Mouse (Mus musculus) myocyte (in vitro differentiated cells): ENCODE results near the gene Tldc1.

ENCODE experiments used
- CEBPB ChIP-seq: IDR thresholded peaks from 2 replicates; pipeline ENCODE4 v1.6.1; 2011; ENCODE audit warnings: mild to moderate bottlenecking, moderate library complexity; ENCODE audit not compliant: poor library complexity, insufficient read depth, severe bottlenecking
- POLR2A ChIP-seq: IDR thresholded peaks from one replicate; pipeline ENCODE4 v1.6.1; 2011; ENCODE audit warnings: low read depth, mild to moderate bottlenecking, control low read depth, moderate library complexity; ENCODE audit not compliant: insufficient read length
- POLR2AphosphoS2 ChIP-seq: IDR thresholded peaks from one replicate; pipeline ENCODE4 v1.6.1; 2011; ENCODE audit warnings: low read depth, control low read depth; ENCODE audit not compliant: insufficient read length
- REST ChIP-seq: IDR thresholded peaks from one replicate; pipeline ENCODE4 v1.6.1; 2011; ENCODE audit warnings: mild to moderate bottlenecking, control low read depth, moderate library complexity; ENCODE audit not compliant: insufficient read depth, insufficient read length
- SRF ChIP-seq: IDR thresholded peaks from one replicate; pipeline ENCODE4 v1.6.1; 2011; ENCODE audit warnings: low read depth; ENCODE audit not compliant: control insufficient read depth, insufficient read length
- TCF12 ChIP-seq: IDR thresholded peaks from one replicate; pipeline ENCODE4 v1.6.1; 2011; ENCODE audit warnings: mild to moderate bottlenecking, control low read depth; ENCODE audit not compliant: poor library complexity, insufficient read depth, severe bottlenecking
- USF1 ChIP-seq: IDR thresholded peaks from one replicate; pipeline ENCODE4 v1.6.1; 2011; ENCODE audit warnings: low read depth, mild to moderate bottlenecking, control low read depth, moderate library complexity

DNA sequence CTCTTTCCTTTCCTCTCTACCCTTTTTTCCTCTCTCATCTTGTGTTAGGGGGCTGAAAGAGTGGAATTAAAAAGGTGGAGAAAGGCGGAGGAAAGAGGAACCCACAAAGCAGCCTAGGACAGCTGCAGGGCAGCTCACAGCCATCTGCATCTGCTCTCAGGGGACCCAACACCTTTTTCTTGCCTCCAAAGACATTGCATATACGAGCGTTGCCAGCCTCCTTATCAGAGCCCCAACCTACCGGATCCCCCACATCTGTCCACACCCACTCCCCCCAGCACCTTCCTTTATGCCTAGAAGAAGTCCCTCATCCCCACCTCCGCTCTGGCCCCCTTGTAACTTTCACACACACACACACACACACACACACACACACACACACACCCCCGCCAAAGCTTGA, 5.4 kb upstream of the Tldc1 start:
- TF ChIP-seq POLR2AphosphoS2 (no peak), SRF (no peak), POLR2A (no peak), CEBPB (no peak), USF1 (no peak), TCF12 (no peak), REST (no peak)
